Mouse (Mus musculus) G1E (cell line): Measurements from ENCODE around the gene Olfr652.

ENCODE experiments used
- CTCF ChIP-seq: IDR thresholded peaks from 2 replicates; pipeline ENCODE4 v1.5.1; 2012; ENCODE audit warnings: low read depth, low read length, inconsistent platforms, mixed read lengths
- GATA1 ChIP-seq: IDR thresholded peaks from 2 replicates; pipeline ENCODE4 v1.6.1; 2012; ENCODE audit warnings: borderline replicate concordance, low read length, inconsistent platforms, mixed read lengths
- GATA2 ChIP-seq: IDR thresholded peaks from 2 replicates; pipeline ENCODE4 v1.6.1; 2012; ENCODE audit warnings: low read depth, low read length, inconsistent platforms, borderline replicate concordance

DNA sequence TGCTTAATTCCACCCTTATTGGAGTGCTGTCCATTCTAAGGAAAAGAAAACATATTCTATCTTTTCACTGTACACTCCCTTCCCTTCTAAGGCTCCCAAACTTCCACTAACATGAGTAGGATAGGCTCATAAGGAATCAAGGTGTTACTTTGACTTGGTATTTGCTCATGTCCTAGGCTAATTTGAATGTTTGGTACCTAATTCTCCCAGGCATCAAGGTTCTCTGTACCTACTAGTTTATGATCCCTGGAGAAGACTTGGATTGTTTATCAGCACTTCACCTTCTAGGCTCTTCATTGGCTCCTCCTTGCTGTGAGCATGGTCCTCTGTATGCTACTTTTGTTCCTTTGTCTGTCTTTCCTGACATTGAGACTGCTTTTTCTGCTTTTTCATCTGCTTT is at the start of gene Olfr652:
- TF ChIP-seq CTCF = no peak
- TF ChIP-seq GATA2 = no peak
- TF ChIP-seq GATA1 = no peak
